Mouse (Mus musculus) c-Kit-positive CD71-negative TER-119-negative erythroid progenitor cells, embryonic 14.5 days (primary cell): ENCODE measurements at regions not wholly inside any gene's neighbourhood (a gene's known extent, or its start where the extent isn't known, plus 50 kb on each side); places are given as distances from the start of the nearest gene placed in this dataset.
A peak's percentile ranks its signal among the peaks of the same experiment; 100 is the strongest.
"Not testable (repeated sequence)": the region's sequence is repeated elsewhere in the genome, so short reads cannot be mapped to it uniquely, and the experiment has no call there.

Experiments used
- DNase-seq: peaks from one replicate; pipeline ENCODE4 v3.0.0-alpha.2; 2013; ENCODE audit warnings: low read depth

DNA sequence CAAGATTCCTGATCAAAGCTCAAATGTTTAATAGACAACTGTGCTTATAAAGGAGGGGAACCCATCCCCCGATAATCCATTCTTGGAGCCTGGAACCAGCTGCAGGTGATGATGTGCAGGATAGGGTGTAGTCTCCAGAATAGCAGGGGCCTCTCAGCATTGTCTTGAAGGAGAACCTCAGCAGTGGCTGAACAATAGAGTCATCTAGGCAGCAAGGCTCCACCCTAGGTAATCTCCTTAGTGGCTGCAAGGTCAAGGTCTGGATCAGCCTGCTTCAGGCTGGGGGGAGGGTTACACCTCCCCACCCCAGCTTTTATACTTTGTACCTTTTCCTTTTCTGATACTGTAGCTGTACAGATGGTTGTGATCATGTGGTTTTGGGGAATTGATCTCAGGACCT lies 116.8 kb upstream of the Mettl4 start:
- no peak for DNase-seq

DNA sequence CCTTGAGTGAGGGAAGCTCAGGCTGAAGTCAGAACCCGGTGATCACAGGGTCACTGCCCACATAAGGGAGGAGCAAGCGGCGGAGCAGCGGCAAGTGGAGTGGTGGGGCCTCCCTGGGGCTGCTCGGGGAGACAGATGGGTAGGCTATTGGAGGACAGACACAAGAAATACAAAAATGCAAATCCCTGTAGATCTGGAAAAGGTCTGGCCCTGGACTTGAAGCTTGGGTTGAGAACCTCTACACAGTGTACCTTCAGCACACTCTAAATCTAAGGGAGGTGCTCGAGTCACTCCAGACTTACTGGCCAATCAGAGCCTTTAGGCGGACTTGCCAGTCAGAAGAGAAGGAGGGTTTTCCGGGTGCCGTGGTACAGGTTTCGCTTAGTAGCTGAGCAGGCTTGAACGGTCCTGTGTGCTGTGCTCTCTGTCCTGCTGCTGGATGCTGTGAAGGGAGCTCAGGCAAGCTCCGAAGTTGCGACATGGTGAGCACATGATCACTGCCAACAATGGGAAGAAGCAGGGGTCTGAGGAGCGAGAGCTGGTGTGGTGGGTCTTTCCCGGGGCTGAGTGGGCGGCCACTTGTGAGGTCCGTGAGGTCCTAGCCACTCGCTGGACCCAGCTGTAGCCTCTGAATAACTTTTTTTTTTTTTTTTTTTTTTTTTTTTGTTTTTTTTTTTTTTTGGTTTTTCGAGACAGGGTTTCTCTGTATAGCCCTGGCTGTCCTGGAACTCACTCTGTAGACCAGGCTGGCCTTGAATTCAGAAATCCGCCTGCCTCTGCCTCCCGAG lies 114.9 kb upstream of the Mettl4 start:
- peak; percentile 70 for DNase-seq

DNA sequence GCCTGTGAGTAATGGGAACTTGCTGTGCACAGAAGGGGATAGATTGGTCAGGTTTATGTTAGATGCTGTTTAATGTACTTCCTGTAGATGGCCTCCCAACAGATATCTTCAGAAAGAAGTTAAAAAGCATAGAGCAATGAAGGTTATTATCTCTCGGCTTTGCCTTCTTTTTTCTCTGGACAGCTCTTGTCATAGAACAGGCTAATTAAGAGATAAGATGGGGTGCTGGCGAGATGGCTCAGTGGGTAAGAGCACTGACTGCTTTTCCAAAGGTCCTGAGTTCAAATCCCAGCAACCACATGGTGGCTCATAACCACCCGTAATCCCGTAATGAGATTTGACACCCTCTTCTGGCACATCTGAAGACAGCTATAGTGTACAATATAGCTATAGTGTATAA lies 104.9 kb upstream of the Mettl4 start:
- not testable (repeated sequence) for DNase-seq

DNA sequence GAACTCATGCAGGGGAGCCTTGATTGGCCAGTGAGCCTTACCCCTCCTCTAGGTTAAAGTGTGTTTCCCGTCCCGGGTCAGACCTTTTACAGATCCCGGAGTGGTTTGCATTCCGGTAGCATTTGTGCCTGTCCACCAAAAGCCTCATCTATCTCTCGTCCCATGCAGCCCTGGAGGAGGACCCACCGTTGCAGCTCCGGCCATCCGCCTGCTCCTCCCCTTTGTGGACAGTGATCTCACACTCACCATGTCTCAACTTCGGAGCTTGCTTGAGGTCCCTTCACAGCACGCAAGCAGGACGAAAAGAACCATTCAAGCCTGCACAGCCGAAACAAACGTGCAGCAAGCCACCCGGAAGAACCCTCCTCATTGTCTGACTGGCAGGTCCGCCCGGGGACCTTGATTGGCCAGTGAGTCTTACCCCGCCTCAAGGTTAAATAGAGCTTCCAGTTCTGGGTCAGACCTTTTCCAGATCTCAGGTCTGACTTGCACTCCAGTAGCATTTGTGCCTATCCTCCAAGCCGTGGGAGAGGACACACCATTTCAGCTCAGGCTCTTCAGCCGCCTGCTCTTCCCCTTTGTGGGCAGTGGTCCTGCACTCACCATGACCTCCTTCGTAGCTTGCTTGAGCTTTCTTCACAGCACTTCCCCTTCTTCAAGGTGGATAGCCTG lies 84.8 kb upstream of the Mettl4 start:
- DNase-seq, result peak; percentile 53

DNA sequence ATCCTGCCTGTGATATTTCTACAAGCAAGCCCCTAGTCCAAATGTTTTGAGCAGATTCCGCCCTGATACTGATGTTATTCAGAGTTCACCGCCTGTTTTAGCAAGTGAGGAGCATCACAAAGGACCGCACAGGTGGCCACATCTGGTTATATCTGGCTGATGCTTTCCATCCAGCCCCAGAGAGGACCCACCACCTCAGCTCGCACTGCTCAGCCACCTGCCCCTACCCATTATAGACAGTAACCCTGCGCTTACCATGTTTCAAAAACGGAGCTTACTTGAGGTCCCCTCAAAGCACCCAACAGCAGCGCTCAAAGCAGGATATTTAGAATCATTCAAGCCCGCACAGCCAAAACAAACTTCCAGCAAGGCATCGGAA lies 84.2 kb upstream of the Mettl4 start:
- DNase-seq, result not testable (repeated sequence)

DNA sequence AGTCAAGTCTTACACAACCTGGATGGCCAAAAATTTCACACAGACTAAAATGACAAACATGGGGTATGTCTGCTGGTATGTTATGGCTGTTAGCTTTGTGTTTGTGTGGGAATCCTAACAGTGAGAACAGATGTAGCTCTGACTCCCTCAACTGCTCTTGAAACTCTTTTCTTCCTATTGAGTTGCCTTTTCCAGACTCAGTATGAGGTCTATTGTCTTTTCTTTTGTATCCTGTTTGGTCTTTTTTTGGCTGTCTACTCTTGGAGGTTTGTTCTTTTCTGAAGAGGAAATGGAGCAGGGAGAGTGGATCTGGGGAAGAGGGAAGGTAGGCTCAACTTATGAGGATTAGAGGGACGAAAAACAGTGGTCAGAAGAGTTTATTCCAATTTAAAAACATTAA lies 76.6 kb upstream of the Mettl4 start:
- not testable (repeated sequence) for DNase-seq

DNA sequence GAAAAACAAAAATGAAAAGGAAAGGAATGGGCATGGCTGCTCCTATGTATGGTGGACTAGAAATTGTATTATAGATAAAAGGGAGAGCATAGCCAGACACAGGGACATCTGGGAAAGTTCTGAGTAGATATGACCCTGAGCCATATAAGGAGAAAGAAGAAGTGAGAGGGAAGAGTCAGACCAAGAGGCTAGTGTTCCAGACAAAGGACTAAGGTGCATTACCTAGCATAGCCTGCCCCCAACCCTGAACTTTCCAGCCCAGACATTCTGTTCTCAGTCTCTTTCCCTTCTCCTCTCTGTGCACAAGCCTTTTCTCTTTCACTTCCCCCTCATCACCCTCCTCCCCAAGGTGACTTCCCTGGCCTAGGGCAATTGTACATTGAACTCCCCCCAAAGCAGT lies 58.9 kb upstream of the Mettl4 start:
- no peak for DNase-seq
